Mouse (Mus musculus) embryo, embryonic 10.5 days (tissue): ENCODE results near the gene Lrrc3c.
A peak's percentile ranks its signal among the peaks of the same experiment; 100 is the strongest.

ENCODE experiments used
- DNase-seq: peaks from one replicate; pipeline ENCODE4 v3.0.0-alpha.2; 2015; ENCODE audit warnings: low spot score

Lrrc3c gene

GRCm38 (mm10) chr11:98597991-98598390 lies at the start of gene Lrrc3c:
Gene Lrrc3c (plus strand): TSS chr11:98598291.
- DNase-seq, result no peak

GRCm38 (mm10) chr11:98549363-98549762 lies 48.7 kb upstream of the Lrrc3c start:
- no peak for DNase-seq

GRCm38 (mm10) chr11:98550311-98550974 lies 47.6 kb upstream of the Lrrc3c start:
- DNase-seq, result no peak

- peak; percentile 95 for DNase-seq
Observed at GRCm38 (mm10) chr11:98550975-98551828, 46.9 kb upstream of the Lrrc3c start, which contains the start of gene Zpbp2. Gene Zpbp2 (plus strand): TSS chr11:98551097.

- no peak for DNase-seq
Observed at GRCm38 (mm10) chr11:98553966-98554365, 44.1 kb upstream of the Lrrc3c start.

- no peak for DNase-seq
Observed at GRCm38 (mm10) chr11:98555124-98555700, 42.9 kb upstream of the Lrrc3c start.

GRCm38 (mm10) chr11:98560942-98561341 lies 37.1 kb upstream of the Lrrc3c start:
- DNase-seq, result peak; percentile 50

- no peak for DNase-seq
Observed at GRCm38 (mm10) chr11:98563025-98563424, 35.1 kb upstream of the Lrrc3c start.

- DNase-seq, result no peak
Observed at GRCm38 (mm10) chr11:98563921-98564414, 34.1 kb upstream of the Lrrc3c start.

GRCm38 (mm10) chr11:98568326-98568725 lies 29.8 kb upstream of the Lrrc3c start:
- no peak for DNase-seq

GRCm38 (mm10) chr11:98569461-98569860 lies 28.6 kb upstream of the Lrrc3c start:
- no peak for DNase-seq

GRCm38 (mm10) chr11:98577776-98578175 lies 20.3 kb upstream of the Lrrc3c start:
- no peak for DNase-seq

- no peak for DNase-seq
Observed at GRCm38 (mm10) chr11:98580301-98581121, 17.6 kb upstream of the Lrrc3c start.

GRCm38 (mm10) chr11:98581286-98582029 lies 16.6 kb upstream of the Lrrc3c start:
- DNase-seq, result no peak

GRCm38 (mm10) chr11:98582030-98582388 lies 16.1 kb upstream of the Lrrc3c start:
- DNase-seq, result no peak

- DNase-seq, result no peak
Observed at GRCm38 (mm10) chr11:98582551-98583264, 15.4 kb upstream of the Lrrc3c start.

- DNase-seq, result no peak
Observed at GRCm38 (mm10) chr11:98583265-98583552, 14.9 kb upstream of the Lrrc3c start.

GRCm38 (mm10) chr11:98583571-98583970 lies 14.5 kb upstream of the Lrrc3c start:
- no peak for DNase-seq

- no peak for DNase-seq
Observed at GRCm38 (mm10) chr11:98584146-98584545, 13.9 kb upstream of the Lrrc3c start.

- DNase-seq, result no peak
Observed at GRCm38 (mm10) chr11:98584629-98585177, 13.4 kb upstream of the Lrrc3c start.
